Mouse (Mus musculus): Measurements from ENCODE around the gene Trabd.

- no peak for TF ChIP-seq POLR2A (IDR thresholded peaks at IDR 0.05; ENCODE audit: insufficient read length, low read depth)
- no peak for TF ChIP-seq E2F4 (IDR thresholded peaks at IDR 0.05; ENCODE audit: insufficient read depth)
- no peak for TF ChIP-seq USF1 (IDR thresholded peaks at IDR 0.05; ENCODE audit: low read depth)
- TF ChIP-seq MYOG (IDR thresholded peaks at IDR 0.05; ENCODE audit: control insufficient read depth in 1 of 3, insufficient read depth in 1 of 3, insufficient read length in 2 of 3, low read depth in 2 of 3), result no peak
- no peak for TF ChIP-seq MAX (IDR thresholded peaks at IDR 0.05; ENCODE audit: low read depth)
- no peak for TF ChIP-seq TCF12 (IDR thresholded peaks at IDR 0.05; ENCODE audit: insufficient read depth, poor library complexity, severe bottlenecking)
- no peak for TF ChIP-seq MYOD1 (IDR thresholded peaks at IDR 0.05; ENCODE audit: control insufficient read depth in 1 of 3, insufficient read length in 2 of 3, low read depth in 2 of 3)
- TF ChIP-seq SRF (IDR thresholded peaks at IDR 0.05; ENCODE audit: control insufficient read depth, insufficient read length, low read depth), result no peak
- no peak for TF ChIP-seq CEBPB (IDR thresholded peaks at IDR 0.05; ENCODE audit: insufficient read depth, poor library complexity, severe bottlenecking)
- TF ChIP-seq POLR2AphosphoS2 (IDR thresholded peaks at IDR 0.05; ENCODE audit: insufficient read length, low read depth), result no peak
- TF ChIP-seq TCF3 (IDR thresholded peaks at IDR 0.05; ENCODE audit: insufficient read length, low read depth), result no peak
These were observed 55.3 kb downstream of the Trabd start for GRCm38 (mm10) chr15:89130245-89130644.

Measured in myocyte (in vitro differentiated cells).